Mouse (Mus musculus) skeletal muscle tissue, adult 2 months (tissue): ENCODE measurements around the gene Tgif2lx2.
"Not testable (repeated sequence)": the region's sequence is repeated elsewhere in the genome, so short reads cannot be mapped to it uniquely, and the experiment has no call there.

Source experiments
- DNase-seq: peaks from one replicate; pipeline ENCODE4 v3.0.0-alpha.2; 2012; ENCODE audit warnings: low read depth, low spot score

Gene Tgif2lx2

DNA sequence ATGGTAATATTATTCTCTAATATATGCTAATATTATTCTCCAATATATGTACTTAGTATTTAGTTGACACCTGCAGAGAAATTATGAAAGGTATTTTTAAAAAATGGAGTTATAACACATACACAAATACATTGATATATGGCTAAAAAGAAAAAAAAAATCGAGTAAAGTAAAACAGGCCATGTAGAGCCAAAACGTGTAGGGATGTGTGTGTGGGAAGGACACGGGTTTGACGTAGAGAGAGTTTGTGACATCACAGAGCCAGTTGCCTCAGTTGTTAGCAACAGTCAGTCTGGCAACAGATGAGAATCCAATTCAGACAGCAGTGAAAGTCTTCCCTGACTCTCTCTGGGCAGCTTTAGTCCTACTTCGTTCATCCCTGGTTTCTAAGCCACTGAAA, at the start of gene Tgif2lx2:
Gene Tgif2lx2 (plus strand): TSS at position 301 of the 400 bp plus-strand sequence.
- not testable (repeated sequence) for DNase-seq
